Mouse (Mus musculus): ENCODE measurements around the gene Cers5.
"Not testable (repeated sequence)": the region's sequence is repeated elsewhere in the genome, so short reads cannot be mapped to it uniquely, and the experiment has no call there.

Cers5 gene

DNA sequence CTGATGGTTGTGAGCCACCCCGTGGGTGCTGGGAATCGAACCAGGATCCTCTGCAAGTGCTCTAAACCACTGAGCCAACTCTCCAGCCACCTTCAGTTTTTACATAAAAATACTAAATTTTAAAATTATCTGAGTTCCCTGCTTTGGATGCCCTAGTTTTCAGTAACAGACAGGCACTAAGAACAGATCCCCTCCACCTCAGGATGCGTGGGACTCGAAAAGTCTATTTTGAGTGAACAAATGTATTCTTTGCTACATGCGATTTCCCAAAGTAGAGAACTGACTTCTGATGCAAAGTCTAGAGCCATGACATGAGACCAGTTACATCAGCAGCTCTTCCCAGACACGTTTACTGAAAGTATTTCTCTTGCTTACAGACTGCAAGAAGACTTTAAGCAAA lies 17.8 kb upstream of the Cers5 start:
- no peak for DNase-seq (ENCODE audit: low read depth, low spot score)

DNA sequence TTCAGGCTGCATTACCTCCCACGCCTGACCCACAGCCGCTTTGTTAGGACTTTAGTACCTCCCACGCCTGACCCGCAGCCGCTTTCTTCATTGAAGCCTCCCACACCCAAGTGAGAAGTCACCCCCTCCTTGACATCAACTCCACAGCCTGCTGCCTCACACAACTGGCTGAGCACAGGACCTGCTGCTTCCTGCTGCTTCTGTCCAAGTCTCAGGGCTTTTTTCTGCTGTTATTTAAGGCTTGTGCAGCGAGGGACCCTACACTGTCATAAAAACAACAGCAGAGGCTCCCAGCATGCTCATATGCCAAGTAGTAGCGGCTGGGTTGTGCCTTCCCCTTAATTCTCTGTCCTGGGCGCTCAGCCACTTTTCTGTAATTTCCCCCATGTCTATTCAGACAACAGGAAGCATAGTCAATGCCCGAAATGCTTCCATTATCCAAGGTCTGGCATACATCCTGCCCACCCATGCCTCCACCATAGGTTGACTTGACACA lies 15.0 kb upstream of the Cers5 start:
- no peak for DNase-seq (ENCODE audit: low read depth, low spot score)

DNA sequence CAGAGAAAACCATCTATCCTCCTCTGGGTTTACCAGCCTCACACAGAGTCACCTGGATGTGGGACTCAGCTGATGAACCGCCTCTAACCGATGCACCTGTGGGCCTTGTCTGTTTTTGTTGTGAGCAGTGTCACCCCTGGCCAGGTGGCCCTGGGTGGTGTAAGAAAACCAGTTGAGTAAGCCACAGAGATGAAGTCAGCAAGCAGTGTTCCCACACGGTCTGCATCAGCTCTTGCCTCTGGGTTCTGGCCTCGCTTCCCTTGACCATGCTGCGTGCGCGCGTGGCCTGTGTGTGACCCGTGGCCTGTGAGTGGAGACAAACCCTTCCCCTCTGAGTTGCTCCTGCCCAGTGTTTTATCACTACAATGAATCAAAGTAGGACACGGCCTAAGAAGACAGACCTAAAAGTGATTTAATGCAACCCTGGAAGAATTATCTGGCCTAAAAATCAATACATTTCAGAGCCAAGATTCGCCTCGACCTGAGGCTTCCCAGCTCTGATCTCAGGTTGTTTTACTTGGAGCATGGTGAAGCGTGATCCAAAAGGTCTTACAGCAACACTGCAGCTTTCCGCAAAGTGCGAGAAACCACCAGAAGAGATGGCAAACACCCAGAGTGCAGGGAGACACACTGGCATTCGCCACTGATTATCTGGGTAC lies 6.1 kb upstream of the Cers5 start:
- DNase-seq (ENCODE audit: low read depth, low spot score): no peak

DNA sequence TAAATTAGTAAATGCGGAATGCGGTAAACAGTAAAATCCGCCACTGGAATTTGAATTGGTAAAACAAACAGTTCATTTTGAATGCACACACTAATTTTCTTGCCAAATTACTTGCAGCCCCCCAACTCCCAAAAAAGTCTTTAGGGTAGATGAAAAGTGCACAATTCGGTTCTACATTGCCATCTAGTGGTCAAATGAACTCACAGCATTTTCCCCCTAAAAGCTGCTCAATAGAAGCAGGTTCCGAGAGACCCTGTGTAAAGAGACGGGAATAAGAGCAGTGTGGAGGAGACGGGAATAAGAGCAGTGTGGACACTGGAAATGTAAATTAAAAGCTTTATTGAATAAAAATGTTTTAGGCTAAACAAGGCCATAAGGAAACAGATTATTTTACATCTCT lies 5.5 kb upstream of the Cers5 start:
- DNase-seq (ENCODE audit: low read depth, low spot score): peak; percentile 59

DNA sequence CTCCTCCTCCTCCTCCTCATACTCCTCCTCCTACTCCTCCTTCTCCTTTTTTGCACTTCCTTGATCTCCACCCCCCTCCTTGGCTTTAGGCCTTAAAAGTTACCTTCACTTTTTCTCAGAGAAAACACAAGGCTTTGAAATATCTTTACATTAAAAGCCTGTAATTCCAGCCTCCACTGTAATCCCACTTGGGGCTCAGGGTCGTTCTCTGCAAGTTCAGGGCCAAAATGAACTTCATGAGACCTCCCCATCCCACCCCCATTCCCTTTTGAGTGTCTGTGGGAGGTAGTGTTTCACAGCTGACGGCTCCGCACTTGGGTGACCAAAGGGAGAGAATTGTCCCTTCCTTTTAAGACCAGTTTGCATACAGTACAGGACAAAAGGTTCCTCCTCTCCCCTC lies 240 bp upstream of the Cers5 start:
- DNase-seq (ENCODE audit: low read depth, low spot score): no peak

DNA sequence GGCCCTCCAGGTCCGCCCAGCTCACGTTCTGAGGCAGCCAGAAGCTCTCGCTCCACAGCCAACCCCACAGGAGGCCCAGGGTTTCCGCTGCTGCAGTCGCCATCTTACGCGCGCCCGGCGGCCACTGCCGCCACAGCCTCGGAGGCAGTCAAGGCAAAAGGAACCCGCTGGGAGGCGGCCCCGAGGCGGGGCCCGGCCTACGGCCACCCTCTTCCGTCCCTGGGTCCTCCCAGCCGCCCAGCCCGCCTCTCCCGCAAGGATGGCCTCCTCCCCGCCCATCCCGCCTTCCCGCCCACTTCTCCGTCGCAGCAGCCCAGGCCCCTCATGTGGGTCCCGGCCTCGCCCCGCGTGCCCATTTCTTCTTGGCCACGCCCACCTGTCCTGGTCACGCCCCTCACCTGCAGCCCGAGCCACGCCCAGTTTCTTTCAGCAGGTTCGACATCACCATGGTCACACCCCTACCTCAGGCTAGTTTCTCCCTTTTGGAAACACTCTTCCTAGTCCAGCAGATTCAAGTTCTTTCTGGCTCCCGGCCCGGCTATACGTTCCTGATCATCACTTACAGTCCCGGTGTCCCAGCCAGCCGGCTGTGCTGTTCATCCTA lies 306 bp downstream of the Cers5 start:
- DNase-seq (ENCODE audit: low read depth, low spot score): peak; percentile 88

DNA sequence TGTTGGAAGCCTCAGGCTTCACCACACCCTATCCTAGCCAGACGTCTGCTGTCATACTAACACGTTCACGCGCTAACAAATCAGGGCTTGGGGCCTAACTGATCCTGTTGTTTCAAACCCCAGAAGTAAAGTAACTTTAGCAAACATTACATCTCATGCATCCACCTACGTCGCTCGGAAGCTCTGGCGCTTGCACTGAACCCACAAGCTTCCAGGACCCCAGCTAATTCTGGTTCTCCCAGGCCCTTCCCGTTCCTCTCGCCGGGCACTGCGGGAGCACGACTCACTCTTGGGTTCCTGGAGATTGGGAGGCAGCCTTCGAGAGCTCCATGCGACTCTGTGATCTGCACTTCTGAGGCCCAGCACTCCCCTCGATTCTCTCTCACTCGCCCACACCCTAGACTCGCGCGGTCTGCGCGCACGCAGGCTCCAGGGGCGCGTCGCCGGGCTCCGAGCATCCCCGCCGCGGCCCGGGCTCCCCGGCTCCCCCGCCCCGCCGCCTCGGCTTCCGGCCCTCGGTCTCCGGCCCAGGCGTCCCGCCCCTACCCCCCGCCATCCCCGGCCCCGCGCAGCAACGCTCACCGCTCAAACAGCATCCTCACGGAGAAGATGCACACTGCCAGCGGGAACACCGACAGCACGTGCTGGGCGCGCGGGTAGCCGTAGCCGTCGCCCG lies 946 bp downstream of the Cers5 start:
- peak; percentile 20 for DNase-seq (ENCODE audit: low read depth, low spot score)

DNA sequence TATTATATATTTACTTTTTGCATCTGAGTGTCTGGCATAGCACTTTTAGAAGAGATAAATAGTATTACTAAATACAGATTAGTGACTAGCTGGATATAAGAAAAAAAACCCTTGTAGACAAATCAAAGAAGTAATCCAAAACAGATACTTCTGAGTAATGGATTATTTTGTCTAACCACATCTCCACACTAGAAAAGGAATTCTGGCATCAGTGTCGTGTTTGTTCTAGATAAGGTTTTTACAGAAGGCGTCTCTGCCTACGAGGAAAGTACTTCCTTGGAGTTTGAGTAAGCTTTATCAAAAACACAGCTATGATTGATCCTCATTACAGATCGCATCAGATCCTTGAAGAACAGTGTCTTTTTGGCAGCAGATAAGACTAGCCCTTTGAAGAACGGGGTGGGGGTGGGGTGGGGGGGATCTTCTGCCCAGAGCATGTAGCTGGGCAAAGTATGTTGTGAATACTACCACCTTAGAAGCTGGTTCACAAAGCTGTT lies 1.6 kb downstream of the Cers5 start:
- DNase-seq (ENCODE audit: low read depth, low spot score): no peak

DNA sequence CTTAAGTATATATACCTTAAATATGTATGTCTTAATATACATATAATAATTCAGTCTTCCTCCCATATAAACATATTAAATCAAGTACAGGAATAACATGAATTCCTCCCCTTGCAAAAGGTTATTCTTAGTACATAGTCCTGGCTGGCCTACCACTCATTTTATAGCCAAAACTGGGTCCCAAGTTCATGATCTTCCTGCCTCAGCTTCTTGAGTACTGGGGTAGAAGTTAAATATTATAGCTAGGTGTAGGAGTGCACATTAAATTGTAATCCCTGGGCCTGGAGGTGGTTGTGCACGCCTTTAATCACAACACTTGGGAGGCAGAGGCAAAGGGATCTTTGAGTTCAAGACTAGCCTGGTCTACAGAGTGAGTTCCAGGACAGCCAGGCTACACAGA lies 3.9 kb downstream of the Cers5 start:
- DNase-seq (ENCODE audit: low read depth, low spot score): no peak

DNA sequence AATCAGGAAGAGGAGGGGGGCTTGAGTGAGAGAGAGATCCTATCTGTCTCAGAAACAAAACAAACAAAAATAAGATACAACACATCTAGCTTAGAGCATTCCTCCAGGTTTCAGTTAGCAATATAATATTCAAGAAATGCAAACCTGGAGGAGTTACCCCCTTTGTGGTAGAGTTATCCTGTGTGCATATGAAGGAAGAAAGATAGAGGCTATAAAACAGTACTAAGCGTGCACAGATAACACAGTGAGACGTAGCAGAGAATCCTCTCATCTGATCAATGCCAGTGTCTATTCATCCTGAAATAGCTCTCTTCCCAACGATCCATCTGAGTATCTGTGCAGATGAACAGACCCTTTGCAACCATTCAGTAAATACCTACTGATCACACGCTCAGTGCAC lies 5.2 kb downstream of the Cers5 start:
- no peak for DNase-seq (ENCODE audit: low read depth, low spot score)

DNA sequence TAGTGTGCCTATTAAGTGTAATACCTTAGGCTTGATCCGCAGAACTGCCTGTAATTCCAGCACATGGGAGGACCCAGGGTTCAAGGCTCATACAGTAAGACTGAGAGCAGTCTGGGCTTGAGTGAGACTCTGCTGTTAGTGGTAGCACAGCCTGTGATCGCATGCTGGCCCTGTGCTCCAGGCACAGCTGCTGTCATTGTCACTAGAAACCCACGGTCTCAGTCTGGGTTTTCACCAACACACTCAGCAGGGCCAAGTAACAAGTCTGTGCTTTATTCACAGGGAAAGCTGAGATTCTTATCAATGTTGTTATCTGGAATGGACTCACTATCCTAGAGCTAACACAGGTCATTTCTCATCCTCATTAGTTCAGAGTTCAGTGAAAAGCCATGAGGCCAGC lies 18.5 kb downstream of the Cers5 start:
- no peak for DNase-seq (ENCODE audit: low read depth, low spot score)

DNA sequence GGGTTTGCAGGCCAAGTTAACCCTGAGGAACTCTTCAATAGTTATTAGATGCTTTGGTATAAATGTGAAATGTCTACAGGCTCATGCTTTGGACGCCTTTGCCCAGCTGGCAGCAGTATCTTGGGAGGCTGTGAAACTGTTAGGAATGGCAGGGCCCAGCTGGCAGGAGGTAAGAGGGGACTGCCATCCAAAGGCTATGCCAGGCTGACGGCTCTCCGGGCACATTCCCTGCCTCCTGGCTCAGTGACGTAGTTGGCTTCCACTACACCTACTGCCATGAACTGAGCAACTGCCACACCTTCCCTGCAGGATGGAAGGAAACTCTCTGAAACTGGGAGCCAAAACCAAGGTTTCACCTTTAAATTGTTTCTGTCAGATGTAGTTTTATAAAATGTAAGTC lies 32.5 kb downstream of the Cers5 start:
- DNase-seq (ENCODE audit: low read depth, low spot score): no peak

DNA sequence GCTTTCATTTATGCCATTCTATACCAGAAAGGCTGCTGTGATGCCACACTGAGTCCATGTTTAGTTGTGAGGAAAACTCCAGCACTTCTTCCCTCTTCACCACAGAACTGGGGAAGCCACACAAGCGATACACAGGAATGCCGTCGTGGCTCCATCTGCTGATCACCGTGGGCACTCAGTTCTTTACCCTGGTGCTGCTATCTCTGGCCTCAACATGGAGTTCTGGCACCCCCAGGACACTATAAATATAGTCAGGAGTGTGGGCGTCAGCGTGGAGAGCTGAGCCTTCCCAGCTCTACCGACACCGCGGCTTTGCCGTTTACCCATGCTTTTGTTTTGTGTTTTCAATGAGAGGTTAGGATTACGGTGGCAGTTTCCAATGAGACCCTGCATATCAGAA lies 36.0 kb downstream of the Cers5 start:
- DNase-seq (ENCODE audit: low read depth, low spot score): no peak

DNA sequence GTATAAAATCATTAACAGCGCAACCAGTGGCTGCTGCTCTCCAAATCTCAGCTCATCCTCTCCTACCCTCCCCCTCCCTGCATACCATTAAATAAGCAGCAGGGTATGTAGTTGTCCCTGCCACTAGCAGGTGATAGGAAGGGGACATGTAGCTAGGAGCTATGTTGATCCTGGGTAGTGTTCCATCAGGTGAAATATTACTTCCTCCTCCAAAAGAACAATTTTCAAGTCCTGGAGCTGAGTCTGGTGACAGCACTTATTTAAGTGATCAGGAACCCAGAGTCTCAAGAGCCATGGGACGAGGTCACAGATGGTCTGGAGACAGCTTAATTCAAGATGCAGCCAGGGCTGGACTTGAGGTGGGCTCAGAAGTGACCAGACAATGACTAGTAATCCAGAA lies 37.1 kb downstream of the Cers5 start:
- no peak for DNase-seq (ENCODE audit: low read depth, low spot score)

DNA sequence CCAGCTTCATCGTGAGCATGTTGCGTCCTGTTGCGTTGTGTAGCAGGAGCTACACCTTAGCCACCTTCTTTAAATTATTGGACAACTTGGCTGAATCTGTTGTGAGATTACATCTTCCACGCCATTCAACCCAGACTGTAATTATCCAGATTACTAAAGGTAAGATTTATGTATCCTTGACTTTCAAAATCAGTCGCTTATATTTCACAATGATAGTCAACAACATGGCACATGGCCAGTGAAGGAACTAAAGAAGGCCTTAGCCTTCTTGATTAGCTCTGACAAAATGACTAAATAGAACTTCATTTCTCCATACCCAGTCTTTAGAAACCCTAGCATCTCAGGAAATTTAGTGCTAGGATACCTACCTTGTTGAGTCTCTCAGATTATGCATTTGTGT lies 39.5 kb downstream of the Cers5 start:
- DNase-seq (ENCODE audit: low read depth, low spot score): no peak

DNA sequence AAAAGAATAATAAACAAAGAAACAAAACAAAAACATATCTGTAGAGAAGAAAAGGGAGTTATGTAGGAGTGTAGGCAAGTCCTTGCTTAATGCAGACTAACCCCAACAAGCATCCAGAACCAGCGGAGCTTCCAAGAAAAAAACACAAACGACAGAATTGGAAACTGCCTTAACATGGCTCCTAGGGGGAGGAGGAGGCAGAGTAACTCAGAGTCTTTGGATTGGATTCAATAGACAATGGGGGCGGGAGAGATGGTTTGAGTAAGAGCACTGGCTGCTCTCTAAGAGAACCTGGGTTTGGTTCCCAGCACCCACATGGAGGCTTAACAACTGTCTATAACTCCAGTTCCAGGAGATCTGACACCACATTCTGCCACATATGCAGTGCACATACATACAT lies 41.0 kb downstream of the Cers5 start:
- no peak for DNase-seq (ENCODE audit: low read depth, low spot score)

DNA sequence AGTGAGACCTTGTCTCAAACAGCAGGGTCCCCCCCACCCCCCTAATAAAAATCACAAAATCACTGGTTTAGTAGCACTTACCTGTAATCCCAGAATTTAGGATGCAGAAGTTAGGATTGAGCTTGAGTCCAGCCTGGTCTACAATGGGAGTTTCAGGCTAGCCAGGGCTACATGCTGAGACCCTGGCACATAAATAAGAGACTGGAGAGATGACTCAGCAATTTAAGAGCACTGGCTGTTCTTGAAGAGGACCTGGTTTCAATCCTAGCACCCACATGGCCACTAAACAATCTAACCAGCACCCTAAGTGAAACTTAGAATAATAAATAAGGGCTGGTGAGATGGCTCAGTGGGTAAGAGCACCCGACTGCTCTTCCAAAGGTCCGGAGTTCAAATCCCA lies 41.5 kb downstream of the Cers5 start:
- DNase-seq (ENCODE audit: low read depth, low spot score): no peak

DNA sequence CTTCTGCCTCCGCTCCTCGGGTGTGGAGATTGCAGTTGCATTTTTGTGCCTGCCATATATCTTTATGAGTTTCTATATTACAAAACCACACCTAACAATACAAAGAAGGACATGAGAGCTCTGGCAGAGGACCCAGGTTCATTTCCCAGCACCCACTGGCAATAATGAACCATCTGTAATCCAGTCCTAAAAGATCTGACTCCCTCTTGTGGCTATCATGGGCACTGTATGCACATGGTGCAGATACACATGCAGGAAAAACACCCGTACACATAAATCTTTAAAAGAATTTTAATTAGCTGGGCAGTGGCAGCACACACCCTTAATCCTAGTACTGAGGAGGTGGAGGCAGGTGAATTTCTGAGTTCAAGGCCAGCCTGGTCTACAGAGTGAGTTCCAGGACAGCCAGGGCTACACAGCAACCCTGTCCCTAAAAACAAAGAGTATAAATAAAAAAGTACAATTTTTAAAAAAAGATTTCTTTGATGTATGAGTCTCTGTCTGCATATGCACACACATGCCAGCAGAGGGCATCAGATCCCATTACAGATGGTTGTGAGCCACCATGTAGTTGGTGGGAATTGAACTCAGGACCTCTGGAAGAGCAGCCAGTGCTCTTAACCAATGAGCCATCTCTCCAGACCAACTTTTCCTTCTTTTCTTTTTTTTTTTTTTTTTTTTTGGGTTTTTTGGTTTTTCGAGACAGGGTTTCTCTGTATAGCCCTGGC lies 43.5 kb downstream of the Cers5 start:
- DNase-seq (ENCODE audit: low read depth, low spot score): no peak

DNA sequence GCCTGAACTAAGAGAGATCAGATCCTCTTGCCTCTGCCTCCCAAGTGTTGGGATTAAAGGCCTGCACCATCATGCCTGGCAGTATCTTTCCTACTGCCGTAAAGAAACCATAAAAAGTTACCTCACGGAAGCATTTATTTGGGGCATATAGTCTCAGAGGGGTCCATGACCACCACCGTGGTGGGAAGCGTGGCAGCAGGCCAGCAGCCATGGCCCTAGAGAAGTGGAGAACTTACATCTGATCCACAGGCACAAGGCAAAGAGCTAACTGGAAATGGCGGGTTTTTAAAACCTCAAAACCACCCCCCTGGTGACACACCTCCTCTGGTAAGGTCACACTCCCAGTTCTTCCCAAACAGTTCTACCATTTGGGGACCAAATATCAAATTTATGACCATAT lies 44.5 kb downstream of the Cers5 start:
- no peak for DNase-seq (ENCODE audit: low read depth, low spot score)

DNA sequence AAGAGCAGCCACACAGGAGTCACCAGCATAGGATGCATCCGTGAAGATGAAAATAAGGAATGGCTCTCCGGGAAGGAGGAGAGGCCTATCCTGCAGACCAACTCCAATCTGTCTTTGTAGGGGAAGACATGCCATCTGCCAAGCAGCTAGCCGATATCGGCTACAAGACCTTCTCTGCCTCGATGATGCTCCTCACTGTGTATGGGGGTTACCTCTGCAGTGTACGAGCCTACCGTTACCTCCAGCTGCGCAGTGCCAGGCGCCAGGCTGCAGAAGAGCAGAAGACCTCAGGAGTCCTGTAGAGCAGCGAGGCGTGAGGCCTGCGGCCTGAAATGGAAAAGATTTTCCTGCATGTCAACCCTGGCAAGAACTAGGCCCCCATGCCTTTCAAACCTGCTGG lies 45.2 kb downstream of the Cers5 start:
- DNase-seq (ENCODE audit: low read depth, low spot score): no peak

DNA sequence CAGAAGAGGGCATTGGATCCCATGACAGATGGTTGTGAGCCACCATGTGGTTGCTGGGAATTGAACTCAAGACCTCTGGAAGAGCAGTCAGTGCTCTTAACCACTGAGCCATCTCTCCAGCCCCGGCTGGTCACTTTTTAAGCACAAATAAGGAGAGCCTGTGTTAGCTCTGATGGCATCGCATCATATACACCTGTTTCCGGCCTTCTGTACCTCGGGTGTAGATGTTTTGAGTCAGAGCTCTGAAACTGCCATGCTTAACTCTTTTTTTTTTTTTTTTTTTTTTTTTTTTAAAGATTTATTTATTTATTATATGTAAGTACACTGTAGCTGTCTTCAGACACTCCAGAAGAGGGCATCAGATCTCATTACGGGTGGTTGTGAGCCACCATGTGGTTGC lies 45.6 kb downstream of the Cers5 start:
- not testable (repeated sequence) for DNase-seq (ENCODE audit: low read depth, low spot score)

DNA sequence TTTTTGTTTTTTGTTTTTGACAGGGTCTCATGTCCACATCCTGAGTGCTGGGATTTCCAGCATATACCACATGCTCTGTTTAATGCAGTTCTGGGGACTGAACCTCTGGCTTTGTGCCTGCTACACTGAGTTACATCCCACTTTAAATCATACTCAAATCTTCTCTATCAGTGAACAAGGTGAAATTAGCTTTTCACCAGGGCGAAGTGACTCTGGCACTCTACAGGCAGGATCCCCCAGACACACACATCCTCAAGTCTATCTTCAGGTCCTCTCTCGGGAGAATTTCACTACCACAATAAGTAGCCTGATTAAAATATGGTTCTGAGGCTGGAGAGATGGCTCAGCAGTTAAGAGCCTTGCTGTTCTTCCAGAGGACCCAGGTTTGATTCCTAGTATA lies 46.1 kb downstream of the Cers5 start:
- DNase-seq (ENCODE audit: low read depth, low spot score): no peak
